Mouse (Mus musculus) midbrain, postnatal 0 days (tissue): ENCODE data around the gene Zbtb4. TPM values are rescaled to one million over a fixed set of nuclear protein-coding genes. Genes with fewer than 3 reads are reported as not detected.

Source experiments
- ATAC-seq: fragments of 200-750 bp; cut with Nextera tagmentation; 2 replicates; pipeline ENCODE4 v1.8.0; 2017; ENCODE audit warnings: moderate number of reproducible peaks, mild to moderate bottlenecking, moderate TSS enrichment, moderate library complexity; ENCODE audit not compliant: low FRiP score
- DNase-seq: peaks from one replicate; pipeline ENCODE4 v3.0.0-alpha.2; 2015; ENCODE audit warnings: low spot score
- H3K27ac ChIP-seq: fragments of 300-500 bp; sonication (generic); 2 replicates; pipeline ENCODE4 v1.5.1; 2014; ENCODE audit warnings: low read depth, mild to moderate bottlenecking, low read length, mixed read lengths
- H3K27me3 ChIP-seq: fragments of 300-500 bp; sonication (generic); 2 replicates; pipeline ENCODE4 v1.6.1; 2014; ENCODE audit warnings: low read length, control low read depth, mixed read lengths; ENCODE audit not compliant: insufficient read depth
- H3K36me3 ChIP-seq: fragments of 300-500 bp; sonication (generic); 2 replicates; pipeline ENCODE4 v1.6.1; 2014; ENCODE audit warnings: low read length, control low read depth, mixed read lengths; ENCODE audit not compliant: insufficient read depth
- H3K4me1 ChIP-seq: fragments of 300-500 bp; sonication (generic); 2 replicates; pipeline ENCODE4 v1.6.1; 2014; ENCODE audit warnings: mild to moderate bottlenecking, control low read depth, antibody characterized with exemption, low read length, mixed read lengths; ENCODE audit not compliant: insufficient read depth
- H3K4me2 ChIP-seq: fragments of 300-500 bp; sonication (generic); 2 replicates; pipeline ENCODE4 v1.6.1; 2014; ENCODE audit warnings: low read depth, mild to moderate bottlenecking, low read length, mixed read lengths; ENCODE audit not compliant: poor library complexity, severe bottlenecking
- H3K4me3 ChIP-seq: fragments of 300-500 bp; sonication (generic); 2 replicates; pipeline ENCODE4 v1.5.1; 2014; ENCODE audit warnings: low read depth, mild to moderate bottlenecking, low read length, moderate library complexity
- H3K9ac ChIP-seq: fragments of 300-500 bp; sonication (generic); replicated peaks from 2 replicates; pipeline ENCODE4 v1.6.1; 2014; ENCODE audit warnings: mild to moderate bottlenecking, low read length, moderate library complexity, mixed read lengths; ENCODE audit not compliant: poor library complexity, severe bottlenecking
- H3K9me3 ChIP-seq: fragments of 300-500 bp; sonication (generic); 2 replicates; pipeline ENCODE4 v1.6.1; 2016; ENCODE audit warnings: low read length, control low read depth
- CTCF ChIP-seq: IDR thresholded peaks from 2 replicates; pipeline ENCODE4 v1.5.1; 2016; ENCODE audit warnings: antibody characterized with exemption, mild to moderate bottlenecking
- WGBS: fragments of 180-500 bp; shearing (Covaris S2); extraction: QIAGEN DNeasy Blood & Tissue Kit; methylation state at CpG from one replicate; pipeline ENCODE4 v1.1.7; 2014; 5-methylcytosine and 5-hydroxymethylcytosine counted together
- polyA plus RNA-seq: library from polyadenylated mRNA; unstranded; fragments of >200 nt; fragmentation: Nextera tagmentation; extraction: Ambion mirVana; gene quantifications from 2 replicates; pipeline ENCODE4 v1.2.1, GENCODE M21; 2015
- total RNA-seq: library from RNA; depleted of rRNA; stranded (reverse); fragments of >200 nt; gene quantifications from 2 replicates; pipeline ENCODE4 v1.2.3, GENCODE M21; 2014

Gene Zbtb4
- total and polyA plus RNA-seq, 2 experiments from 2014 or later: 5.0 to 34.3 TPM

- no peaks in the 10 kb centered on the region for H3K4me1 ChIP-seq
- no peak overlapping the region for H3K27ac ChIP-seq
- 62% methylated on average over 25 of the region's 26 CpGs for WGBS
- H3K27me3 ChIP-seq: no peaks in the 10 kb centered on the region
- ATAC-seq (no peak), DNase-seq (no peak)
- H3K4me2 ChIP-seq: no peak overlapping the region
- no peak overlapping the region for H3K4me3 ChIP-seq
- TF ChIP-seq CTCF: no peak
- peaks cover 20% of the 10 kb centered on the region; the same call in 1 of the 2 replicates for H3K36me3 ChIP-seq
- H3K9ac ChIP-seq: no peak overlapping the region
- H3K9me3 ChIP-seq: no peaks in the 10 kb centered on the region
These were observed 12.0 kb downstream of the Zbtb4 start for GRCm38 (mm10) chr11:69777504-69778257.

- TF ChIP-seq CTCF: no peak
- Histone ChIP-seq H3K9me3 (no peaks in the 10 kb centered on the region), H3K4me1 (no peaks in the 10 kb centered on the region), H3K4me2 (no peak overlapping the region), H3K27me3 (no peaks in the 10 kb centered on the region), H3K36me3 (peaks cover 20% of the 10 kb centered on the region; the same call in 1 of the 2 replicates), H3K4me3 (no peak overlapping the region), H3K9ac (no peak overlapping the region), H3K27ac (no peak overlapping the region)
- 73% methylated on average over 23 of the region's 23 CpGs for WGBS
- ATAC-seq (no peak), DNase-seq (no peak)
These were observed 12.7 kb downstream of the Zbtb4 start for GRCm38 (mm10) chr11:69778258-69778982.

DNA sequence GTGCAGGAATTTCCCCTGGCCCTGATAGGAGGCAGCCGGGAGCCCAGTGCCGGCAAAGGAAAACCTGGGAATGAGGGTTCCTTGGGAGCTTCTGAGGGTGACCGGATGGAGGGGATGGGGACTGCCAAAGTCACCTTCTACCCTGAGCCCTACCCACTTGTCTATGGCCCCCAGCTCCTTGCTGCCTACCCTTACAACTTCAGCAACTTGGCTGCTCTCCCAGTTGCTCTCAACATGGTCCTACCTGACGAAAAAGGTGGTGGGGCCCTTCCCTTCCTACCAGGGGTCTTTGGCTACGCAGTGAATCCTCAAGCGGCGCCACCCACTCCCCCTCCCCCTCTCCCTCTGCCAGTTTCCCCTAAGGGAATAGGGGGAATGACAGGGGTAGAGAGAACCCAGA, 13.3 kb downstream of the Zbtb4 start:
- whole genome bisulfite sequencing: 59% methylated on average over 7 of the region's 7 CpGs
- Histone ChIP-seq H3K9ac (no peak overlapping the region), H3K27me3 (no peaks in the 10 kb centered on the region), H3K36me3 (peaks cover 20% of the 10 kb centered on the region; the same call in 1 of the 2 replicates), H3K9me3 (no peaks in the 10 kb centered on the region), H3K4me3 (no peak overlapping the region), H3K4me1 (no peaks in the 10 kb centered on the region), H3K27ac (no peak overlapping the region), H3K4me2 (no peak overlapping the region)
- no peak for ATAC-seq
- DNase-seq: no peak
- no peak for TF ChIP-seq CTCF

DNA sequence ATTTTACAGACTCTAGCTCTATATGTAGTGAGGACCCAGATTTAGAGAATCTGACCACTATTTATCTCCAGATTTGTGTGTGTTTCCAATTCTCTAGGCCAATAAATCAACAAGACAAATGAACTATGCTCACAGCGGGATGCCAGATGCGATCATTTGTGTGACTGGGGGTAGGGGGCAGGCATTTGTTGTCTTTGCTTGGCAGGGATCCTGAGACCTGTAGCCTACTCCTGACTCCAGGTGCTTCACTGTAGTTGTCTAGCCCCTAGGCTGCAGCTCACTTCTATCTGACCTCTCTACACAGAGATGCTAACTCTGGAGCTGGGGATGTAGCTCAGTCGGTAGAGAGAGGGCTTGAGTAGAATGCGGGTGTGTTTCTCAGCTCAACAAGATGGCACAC, 16.1 kb downstream of the Zbtb4 start:
- H3K36me3 ChIP-seq: peaks cover 7% of the 10 kb centered on the region; the same call in 1 of the 2 replicates
- DNase-seq (no peak), ATAC-seq (no peak)

GRCm38 (mm10) chr11:69784793-69785272, 19.1 kb downstream of the Zbtb4 start:
- H3K27me3 ChIP-seq: no peaks in the 10 kb centered on the region
- H3K4me3 ChIP-seq: no peak overlapping the region
- H3K4me2 ChIP-seq: no peak overlapping the region
- no peak for ATAC-seq
- no peaks in the 10 kb centered on the region for H3K9me3 ChIP-seq
- no peaks in the 10 kb centered on the region for H3K4me1 ChIP-seq
- WGBS: 47% methylated on average over 15 of the region's 15 CpGs
- TF ChIP-seq CTCF: no peak
- no peak for DNase-seq
- H3K9ac ChIP-seq: no peak overlapping the region
- H3K27ac ChIP-seq: no peak overlapping the region
- no peaks in the 10 kb centered on the region for H3K36me3 ChIP-seq

More for the DNA sequence above, 16.1 kb downstream of the Zbtb4 start:
- Histone ChIP-seq H3K9me3 (no peaks in the 10 kb centered on the region), H3K27me3 (no peaks in the 10 kb centered on the region), H3K4me2 (no peak overlapping the region), H3K4me3 (no peak overlapping the region), H3K9ac (no peak overlapping the region), H3K4me1 (no peaks in the 10 kb centered on the region), H3K27ac (no peak overlapping the region)
- TF ChIP-seq CTCF: no peak
- WGBS: 50% methylated on average over 4 of the region's 4 CpGs

DNA sequence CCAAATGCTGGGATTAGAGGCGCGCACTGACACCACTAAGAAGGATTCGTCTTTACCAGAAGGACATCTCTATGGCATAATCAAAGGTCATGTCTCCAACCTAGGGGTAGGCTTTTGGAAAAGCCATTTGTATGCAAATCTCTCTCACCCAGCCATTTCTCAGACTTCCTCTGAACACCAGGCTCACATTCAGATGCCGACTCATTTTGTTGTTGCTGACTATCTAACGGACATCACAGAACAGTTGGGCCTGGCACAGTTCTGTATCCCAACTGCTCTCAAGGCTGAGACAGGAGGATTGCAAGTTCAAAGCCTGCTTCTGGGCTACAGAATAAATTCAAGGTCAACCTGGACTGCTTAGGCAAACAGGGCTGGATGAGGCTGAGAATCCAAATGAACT, 21.6 kb downstream of the Zbtb4 start:
- 74% methylated on average over 5 of the region's 5 CpGs for WGBS
- H3K9me3 ChIP-seq: no peaks in the 10 kb centered on the region
- H3K4me1 ChIP-seq: no peaks in the 10 kb centered on the region
- H3K36me3 ChIP-seq: no peaks in the 10 kb centered on the region
- no peak overlapping the region for H3K27ac ChIP-seq
- no peak overlapping the region for H3K9ac ChIP-seq
- no peak overlapping the region for H3K4me3 ChIP-seq
- H3K27me3 ChIP-seq: no peaks in the 10 kb centered on the region
- no peak overlapping the region for H3K4me2 ChIP-seq
- DNase-seq: no peak
- no peak for ATAC-seq
- TF ChIP-seq CTCF: no peak
